8 mouse cellular contexts compared by ENCODE assay signal in the genomic region with DNA sequence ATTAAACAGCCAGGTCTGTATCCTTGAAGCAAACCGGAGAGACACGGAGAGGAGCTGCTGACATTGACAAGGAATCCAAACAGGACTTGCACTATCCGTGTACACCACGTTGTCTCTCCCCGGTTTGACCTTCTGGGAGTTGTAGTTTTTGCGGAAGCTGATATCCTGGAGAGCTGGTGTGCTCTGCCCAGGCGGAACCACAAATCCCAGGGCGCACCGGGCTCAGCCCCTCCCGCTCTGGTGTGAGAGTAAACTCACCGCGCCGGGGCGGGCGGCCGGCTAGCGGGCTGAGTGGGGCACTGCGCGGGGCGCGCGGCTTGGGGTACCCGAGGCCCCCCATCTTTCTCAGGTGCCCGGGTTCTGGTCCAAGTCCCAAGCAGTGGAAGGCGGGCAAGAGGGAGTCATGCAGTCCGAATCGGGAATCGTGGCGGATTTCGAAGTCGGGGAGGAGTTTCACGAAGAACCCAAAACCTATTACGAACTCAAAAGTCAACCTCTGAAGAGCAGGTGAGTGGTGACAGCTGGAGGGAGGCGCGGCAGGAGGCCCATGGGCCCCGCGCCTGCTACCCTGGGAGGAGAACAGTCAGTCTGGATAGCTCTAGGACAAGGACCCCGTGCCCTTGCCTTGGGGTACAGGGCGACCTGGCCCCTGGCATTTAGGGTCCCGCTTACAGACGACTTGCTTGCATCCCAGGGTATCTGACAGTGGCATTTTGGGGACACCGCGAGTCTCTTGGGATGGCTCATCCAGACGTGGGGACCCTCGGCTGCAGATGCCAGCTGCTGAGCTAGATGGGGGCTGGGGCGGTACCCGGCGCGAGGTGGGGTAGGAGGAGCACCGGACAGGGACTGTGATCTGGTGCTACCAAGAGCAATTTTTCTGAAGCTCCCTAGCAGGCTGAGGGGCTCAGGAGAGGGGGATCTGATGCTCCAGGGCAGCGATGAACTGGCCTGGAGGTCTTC. TPM values are rescaled to one million over a fixed set of nuclear protein-coding genes. Genes with fewer than 3 reads are reported as not detected.
A peak's percentile ranks its signal among the peaks of the same experiment; 100 is the strongest.
DNase-seq lines count a peak whose midpoint lies in the region; ATAC-seq and TF ChIP-seq lines count a peak whose summit lies in the region.

Mitf (plus strand) TSS at position 272 of the 963 bp plus-strand sequence.

- H3K9me3 ChIP-seq in forebrain, embryonic 15.5 days = no peaks in the 10 kb centered on the region

- H3K4me3 ChIP-seq in forebrain, embryonic 15.5 days = peak within 1 kb of the TSS; percentile 79
- peak within 1 kb of the TSS; percentile 91 for H3K4me3 ChIP-seq in lung, adult 2 months (replicated peaks; ENCODE audit: extremely low read depth, low read depth, low read length)

- no peak for TF ChIP-seq POLR2A in lung, adult 2 months (IDR thresholded peaks at IDR 0.05; ENCODE audit: borderline replicate concordance, extremely low read depth, low read depth, low read length)

- H3K36me3 ChIP-seq in forebrain, embryonic 15.5 days = no peaks in the 10 kb centered on the region

- H3K4me2 ChIP-seq in forebrain, embryonic 15.5 days (replicated peaks) = peak within 1 kb of the TSS; percentile 99

- peak; percentile 100 for ATAC-seq in forebrain, embryonic 15.5 days (replicated peaks)
- peak; percentile 99 for ATAC-seq in neutrophil, adult 5-6 weeks (ENCODE audit: extremely low read depth, insufficient number of reproducible peaks, low FRiP score, poor library complexity, severe bottlenecking)

- H3K27me3 ChIP-seq in forebrain, embryonic 15.5 days = 0 out of 2 replicates have a peak, but pooled peaks cover 4% of the 10 kb centered on the region

- H3K4me1 ChIP-seq in forebrain, embryonic 15.5 days = peaks cover 5% of the 10 kb centered on the region
- no peaks in the 10 kb centered on the region; the same call in 1 of the 2 replicates for H3K4me1 ChIP-seq in lung, adult 2 months (ENCODE audit: control insufficient read depth, insufficient read depth, low read length)

- peak; percentile 97 for DNase-seq in ES-CJ7 (ENCODE audit: low read depth, low spot score)
- DNase-seq in cerebellum, adult 11-12 months = peak; percentile 93
- DNase-seq in heart, postnatal 25 days (ENCODE audit: low spot score) = peak; percentile 88
- DNase-seq in layer of hippocampus, adult 18-20 months (ENCODE audit: low spot score in 2 of 2) = peak; percentile 91 to 96
- peak; percentile 88 for DNase-seq in lung, adult 2 months
- DNase-seq in thymus, adult 18-20 months = peak; percentile 81 to 82

- intact Hi-C loops in heart, postnatal 25 days (cut with DNase I) = no loop called here

- H3K9ac ChIP-seq in forebrain, embryonic 15.5 days (replicated peaks) = peak within 1 kb of the TSS; percentile 55

- no peak within 1 kb of the TSS for H3K27ac ChIP-seq in forebrain, embryonic 15.5 days (replicated peaks)

- WGBS in forebrain, embryonic 15.5 days = 1% methylated on average over 50 of the region's 51 CpGs
- under 1% methylated on average over 51 of the region's 51 CpGs for WGBS in lung, adult 2 months

- TF ChIP-seq CTCF in lung, adult 2 months (IDR thresholded peaks at IDR 0.05; ENCODE audit: insufficient read depth, low read length) = no peak

RNA-seq across cellular contexts. Expression of gene Mitf, which starts in this region (rescaled TPM):
- polyA plus RNA-seq in forebrain, embryonic 15.5 days (2015; fragmentation: Nextera tagmentation; extraction: Ambion mirVana) = 0.96 and 1.9 TPM in 2 replicates
- 10 to 100 TPM; 50.9 to 59.9 TPM for total RNA-seq in heart, postnatal 25 days (2021)
- total RNA-seq in layer of hippocampus, adult 18-20 months (2021) = 10 to 100 TPM in 1 of 2 experiments, 1 to 10 TPM in 1; 9.7 to 10.8 TPM
- 5.5 and 6.1 TPM in 2 replicates for polyA plus RNA-seq in lung, adult 2 months (2012; rRNA removed)
- total RNA-seq in neutrophil, adult 5-6 weeks (2017) = 6.9 and 10.0 TPM in 2 replicates
